Mouse (Mus musculus) G1E (cell line): ENCODE results near the gene Elmo2. TPM values are rescaled to one million over a fixed set of nuclear protein-coding genes. Genes with fewer than 3 reads are reported as not detected.

Experiments used
- ATAC-seq: 2 replicates; pipeline ENCODE4 v1.8.0; 2016; ENCODE audit warnings: mild to moderate bottlenecking; ENCODE audit not compliant: insufficient number of reproducible peaks, poor library complexity, low FRiP score, severe bottlenecking; ENCODE audit errors: extremely low read depth
- DNase-seq: peaks from one replicate; pipeline ENCODE4 v3.0.0; 2012; ENCODE audit warnings: low spot score
- H3K27me3 ChIP-seq: 2 replicates; pipeline ENCODE4 v1.6.1; 2012; ENCODE audit warnings: mild to moderate bottlenecking, low read length, inconsistent platforms; ENCODE audit not compliant: insufficient read depth
- H3K36me3 ChIP-seq: replicated peaks from 2 replicates; pipeline ENCODE3; 2012; ENCODE audit warnings: mild to moderate bottlenecking, inconsistent platforms
- H3K4me1 ChIP-seq: 2 replicates; pipeline ENCODE4 v1.6.1; 2012; ENCODE audit warnings: low read depth, low read length, inconsistent platforms, mixed read lengths; ENCODE audit not compliant: insufficient read depth
- H3K4me3 ChIP-seq: 2 replicates; pipeline ENCODE4 v1.5.1; 2012; ENCODE audit warnings: low read depth, mild to moderate bottlenecking, inconsistent platforms, low read length, moderate library complexity, mixed read lengths
- H3K9me3 ChIP-seq: replicated peaks from 2 replicates; pipeline ENCODE4 v1.6.1; 2012; ENCODE audit warnings: inconsistent platforms
- CTCF ChIP-seq: IDR thresholded peaks from 2 replicates; pipeline ENCODE4 v1.5.1; 2012; ENCODE audit warnings: low read depth, low read length, inconsistent platforms, mixed read lengths
- GATA1 ChIP-seq: IDR thresholded peaks from 2 replicates; pipeline ENCODE4 v1.6.1; 2012; ENCODE audit warnings: borderline replicate concordance, low read length, inconsistent platforms, mixed read lengths
- GATA2 ChIP-seq: IDR thresholded peaks from 2 replicates; pipeline ENCODE4 v1.6.1; 2012; ENCODE audit warnings: low read depth, low read length, inconsistent platforms, borderline replicate concordance
- POLR2AphosphoS5 ChIP-seq: IDR thresholded peaks from 2 replicates; pipeline ENCODE4 v1.6.1; 2012; ENCODE audit warnings: low read depth, low read length, inconsistent platforms; ENCODE audit not compliant: insufficient replicate concordance
- TAL1 ChIP-seq: conservative IDR thresholded peaks from 2 replicates; pipeline ENCODE4 v1.6.1; 2012; ENCODE audit warnings: low read depth, low read length, inconsistent platforms, mixed read lengths
- polyA plus RNA-seq: library from polyadenylated mRNA; stranded (reverse); fragments of >175 nt; gene quantifications from 2 replicates; pipeline ENCODE4 v1.2.3, GENCODE M21; 2012
- total RNA-seq, 2 experiments: library from RNA; stranded (forward) in 1 of 2; stranded (reverse) in 1 of 2; fragments of 200-1000 nt in 1 of 2; fragments of >200 nt in 1 of 2; fragmentation: Nextera tagmentation in 1 of 2; gene quantifications; 2 replicates each; pipeline ENCODE4 v1.2.3; 2014 to 2017

The Elmo2 gene
- total and polyA plus RNA-seq, 3 experiments: 15.1 to 38.3 (median 17.7) TPM

DNA sequence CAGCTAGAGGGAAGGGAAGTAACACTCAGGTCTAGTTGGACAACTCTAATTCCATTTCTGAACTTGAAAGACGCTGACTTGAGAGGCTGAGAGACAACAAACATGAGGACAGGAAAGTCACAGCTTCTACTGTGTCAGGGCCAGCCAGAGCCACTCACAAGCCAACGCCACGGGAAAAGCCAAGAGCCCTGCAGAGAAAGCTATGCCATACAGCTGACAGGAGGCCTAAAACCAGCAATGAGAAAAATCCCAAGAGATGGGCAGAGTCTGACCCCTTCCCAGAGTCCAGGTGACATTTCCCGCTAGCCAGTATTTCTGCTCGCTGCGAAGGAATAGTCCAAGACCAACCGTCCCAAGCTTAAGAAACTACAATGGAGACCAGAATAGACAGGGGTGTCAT, 7.3 kb downstream of the Elmo2 start:
- Histone ChIP-seq H3K9me3 (no peaks in the 10 kb centered on the region), H3K27me3 (no peaks in the 10 kb centered on the region), H3K4me1 (peaks cover 42% of the 10 kb centered on the region), H3K36me3 (peaks cover 97% of the 10 kb centered on the region), H3K4me3 (no peak overlapping the region)
- no peak for DNase-seq
- no peak for ATAC-seq
- TF ChIP-seq GATA2 (no peak), POLR2AphosphoS5 (no peak), CTCF (no peak), GATA1 (no peak)

DNA sequence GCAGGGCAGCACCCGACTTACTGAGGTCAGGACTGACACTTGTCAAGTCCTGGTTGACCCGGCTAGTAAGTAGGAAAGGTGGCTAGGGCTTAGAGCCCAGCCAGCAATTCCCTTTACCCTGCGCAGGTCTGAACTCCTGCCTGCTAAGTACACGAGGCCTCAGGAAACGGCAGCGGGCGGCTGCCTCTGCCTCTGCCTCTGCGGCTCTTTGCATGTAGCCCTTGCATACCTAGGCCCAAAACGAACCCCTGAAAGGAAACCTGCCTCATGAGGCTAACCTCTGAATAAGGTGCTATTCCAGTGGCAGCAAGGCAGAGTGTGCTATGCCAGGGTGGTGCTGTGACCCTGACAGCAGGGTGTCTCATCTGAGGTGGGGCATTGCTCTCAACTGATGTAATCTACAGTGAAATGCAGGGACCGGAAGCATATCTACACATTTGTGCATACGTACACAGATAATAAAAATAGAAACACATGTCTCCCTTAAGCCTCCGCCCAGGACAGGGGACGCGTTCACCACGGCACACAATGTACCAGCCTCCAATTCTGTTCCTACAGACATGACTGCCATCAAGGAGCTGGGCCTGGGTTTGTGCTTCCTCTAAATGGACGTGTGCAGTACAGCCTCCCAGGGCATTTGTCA, 8.5 kb downstream of the Elmo2 start:
- ATAC-seq: no peak
- H3K4me3 ChIP-seq: no peak overlapping the region

DNA sequence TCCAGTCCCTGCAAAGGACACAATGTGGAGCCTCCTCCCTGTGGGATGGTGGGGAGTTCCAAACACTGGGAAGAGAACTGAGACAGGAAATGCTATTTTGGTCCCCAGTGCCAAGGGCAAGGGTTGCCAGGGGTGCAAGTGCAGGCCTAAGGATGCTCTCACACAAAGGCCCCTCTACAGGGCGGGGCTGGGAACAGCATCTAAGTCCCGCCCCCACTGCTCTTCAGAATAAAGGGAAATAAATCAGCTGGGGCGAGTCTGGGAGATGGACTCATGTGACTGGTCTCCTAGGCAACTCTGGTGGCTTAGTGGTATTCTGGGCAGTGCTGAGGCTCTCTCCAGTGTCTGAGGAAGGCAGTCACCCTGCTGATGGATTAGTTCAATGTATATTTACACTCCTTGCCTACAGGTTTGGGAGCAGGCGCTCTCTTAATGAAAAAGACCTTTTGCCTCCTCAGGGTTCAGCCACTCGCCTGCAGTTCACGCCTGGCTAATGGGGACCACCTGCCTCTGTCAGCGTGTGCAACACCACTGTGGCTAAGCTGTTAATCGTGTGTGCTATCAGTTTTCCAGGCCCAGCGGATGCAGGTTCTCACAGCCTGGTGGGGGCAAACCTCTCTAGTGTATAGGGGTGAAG, 9.3 kb downstream of the Elmo2 start:
- Histone ChIP-seq H3K36me3 (peaks cover 97% of the 10 kb centered on the region), H3K4me3 (no peak overlapping the region), H3K9me3 (no peaks in the 10 kb centered on the region), H3K27me3 (no peaks in the 10 kb centered on the region), H3K4me1 (peaks cover 30% of the 10 kb centered on the region)
- peak; percentile 52 for ATAC-seq
- TF ChIP-seq POLR2AphosphoS5 (no peak), CTCF (no peak), GATA2 (no peak), TAL1 (no peak), GATA1 (no peak)
- DNase-seq: no peak

More for the DNA sequence above, 8.5 kb downstream of the Elmo2 start:
- TF ChIP-seq POLR2AphosphoS5 (no peak), TAL1 (no peak), GATA1 (no peak), GATA2 (no peak), CTCF (no peak)
- no peak for DNase-seq
- Histone ChIP-seq H3K27me3 (no peaks in the 10 kb centered on the region), H3K4me1 (peaks cover 35% of the 10 kb centered on the region), H3K36me3 (peaks cover 97% of the 10 kb centered on the region), H3K9me3 (no peaks in the 10 kb centered on the region)

DNA sequence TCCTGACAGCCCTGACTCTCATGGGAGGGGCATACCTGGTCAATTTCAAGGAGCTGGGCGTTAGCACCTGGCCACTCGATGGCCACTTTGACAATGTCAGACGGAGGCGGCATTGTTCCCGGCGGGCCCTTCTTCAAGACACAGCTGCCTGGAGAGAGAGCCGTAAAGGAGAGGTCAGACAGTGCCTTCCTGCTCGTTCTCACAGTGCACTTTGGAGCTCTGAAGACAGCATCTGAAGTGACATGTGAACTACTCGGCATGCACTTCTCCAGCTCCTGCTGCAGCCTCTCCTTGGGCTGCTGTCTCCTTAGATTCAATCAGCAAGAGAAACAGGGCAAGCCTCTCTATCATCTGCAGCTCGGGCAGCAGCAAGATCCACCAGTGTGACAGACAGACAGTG, 10.1 kb downstream of the Elmo2 start:
- Histone ChIP-seq H3K4me1 (peaks cover 22% of the 10 kb centered on the region), H3K4me3 (no peak overlapping the region), H3K9me3 (no peaks in the 10 kb centered on the region), H3K36me3 (peaks cover 97% of the 10 kb centered on the region), H3K27me3 (no peaks in the 10 kb centered on the region)
- DNase-seq (no peak), ATAC-seq (no peak)
- no peak for TF ChIP-seq GATA1
- no peak for TF ChIP-seq GATA2
- no peak for TF ChIP-seq CTCF
- TF ChIP-seq POLR2AphosphoS5: no peak
- no peak for TF ChIP-seq TAL1

DNA sequence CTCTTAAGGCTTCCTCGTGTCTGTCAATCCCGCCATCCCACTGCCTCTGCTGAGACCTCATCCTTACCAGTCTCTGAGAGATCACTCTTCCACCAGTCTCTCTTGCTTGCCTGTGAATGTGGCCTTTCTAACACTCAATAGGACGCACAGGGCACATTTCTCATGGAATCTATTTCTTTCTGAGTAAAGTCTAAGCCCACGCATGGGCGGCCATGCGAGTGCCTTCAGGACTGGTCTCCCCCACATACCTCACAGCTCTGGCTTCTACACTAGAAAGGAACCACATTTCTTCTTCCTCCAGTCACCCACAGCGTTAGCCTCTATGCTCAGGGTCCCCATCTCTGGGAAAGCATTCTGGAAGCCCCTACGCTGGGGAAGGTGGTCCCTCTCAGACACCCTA, 12.1 kb downstream of the Elmo2 start:
- Histone ChIP-seq H3K4me1 (peaks cover 22% of the 10 kb centered on the region), H3K4me3 (no peak overlapping the region), H3K36me3 (peaks cover 100% of the 10 kb centered on the region), H3K27me3 (no peaks in the 10 kb centered on the region), H3K9me3 (no peaks in the 10 kb centered on the region)
- no peak for TF ChIP-seq GATA2
- ATAC-seq (no peak), DNase-seq (no peak)

DNA sequence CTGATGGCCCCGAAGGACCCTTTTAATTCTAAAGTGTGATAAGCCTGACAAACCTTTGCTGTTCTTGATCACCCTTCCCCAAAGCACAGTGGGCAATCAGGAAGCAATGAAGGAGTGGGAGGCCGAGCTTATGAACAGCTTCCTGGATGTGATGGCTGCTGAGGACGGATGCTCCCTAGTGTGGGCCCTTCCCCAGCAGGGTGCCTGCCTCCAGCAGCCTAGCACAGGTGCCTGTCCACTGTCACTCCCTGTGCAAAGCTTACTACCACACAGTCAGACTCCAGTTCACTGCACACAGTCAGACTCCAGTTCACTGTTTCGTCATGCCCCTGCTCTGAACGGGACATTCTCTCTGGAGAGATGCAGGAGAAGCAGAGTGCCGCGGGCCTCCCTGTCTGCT, 13.9 kb downstream of the Elmo2 start:
- Histone ChIP-seq H3K9me3 (no peaks in the 10 kb centered on the region), H3K36me3 (peaks cover 99% of the 10 kb centered on the region), H3K27me3 (no peaks in the 10 kb centered on the region), H3K4me1 (peaks cover 9% of the 10 kb centered on the region), H3K4me3 (no peak overlapping the region)
- DNase-seq (no peak), ATAC-seq (no peak)
- TF ChIP-seq POLR2AphosphoS5: no peak
- TF ChIP-seq CTCF: no peak
- TF ChIP-seq TAL1: no peak
- no peak for TF ChIP-seq GATA1
- no peak for TF ChIP-seq GATA2
